Mouse (Mus musculus) kidney, postnatal 10 days (tissue): Measurements from ENCODE around the gene Mettl1.

Source experiments
- DNase-seq: peaks from one replicate; pipeline ENCODE4 v3.0.0; 2021; ENCODE audit warnings: mixed read lengths

The Mettl1 gene

GRCm38 (mm10) chr10:127041274-127041766 lies at the start of gene Mettl1, which contains the start of gene Eef1akmt3:
Gene Mettl1 (plus strand): TSS chr10:127041414.
Gene Eef1akmt3 (minus strand): TSS chr10:127041513.
- peak; percentile 64 for DNase-seq

- no peak for DNase-seq
Measured at GRCm38 (mm10) chr10:126991676-126992075, 49.5 kb upstream of the Mettl1 start.

GRCm38 (mm10) chr10:126993621-126994020 lies 47.6 kb upstream of the Mettl1 start:
- no peak for DNase-seq

- peak; percentile 59 for DNase-seq
Measured at GRCm38 (mm10) chr10:126997340-126998113, 43.7 kb upstream of the Mettl1 start.

GRCm38 (mm10) chr10:127000529-127000928 lies 40.7 kb upstream of the Mettl1 start, which contains the start of gene Avil:
Gene Avil (plus strand): TSS chr10:127000709.
- no peak for DNase-seq

GRCm38 (mm10) chr10:127001297-127001696 lies 39.9 kb upstream of the Mettl1 start:
- DNase-seq: no peak

- no peak for DNase-seq
Measured at GRCm38 (mm10) chr10:127002056-127002455, 39.2 kb upstream of the Mettl1 start.

GRCm38 (mm10) chr10:127002765-127003164 lies 38.4 kb upstream of the Mettl1 start:
- no peak for DNase-seq

GRCm38 (mm10) chr10:127003334-127003733 lies 37.9 kb upstream of the Mettl1 start:
- DNase-seq: no peak

- DNase-seq: no peak
Measured at GRCm38 (mm10) chr10:127003806-127004205, 37.4 kb upstream of the Mettl1 start.

GRCm38 (mm10) chr10:127016488-127016887 lies 24.7 kb upstream of the Mettl1 start:
- DNase-seq: peak; percentile 66

GRCm38 (mm10) chr10:127017071-127017470 lies 24.1 kb upstream of the Mettl1 start:
- no peak for DNase-seq

- DNase-seq: no peak
Measured at GRCm38 (mm10) chr10:127018422-127018821, 22.8 kb upstream of the Mettl1 start.

GRCm38 (mm10) chr10:127030336-127031296 lies 10.6 kb upstream of the Mettl1 start, which contains the start of gene Tsfm:
Gene Tsfm (minus strand): TSS chr10:127030840.
- peak; percentile 97 for DNase-seq

GRCm38 (mm10) chr10:127033301-127033741 lies 7.9 kb upstream of the Mettl1 start:
- peak; percentile 54 for DNase-seq

GRCm38 (mm10) chr10:127036273-127036672 lies 4.9 kb upstream of the Mettl1 start:
- DNase-seq: peak; percentile 65

GRCm38 (mm10) chr10:127037641-127038040 lies 3.6 kb upstream of the Mettl1 start:
- no peak for DNase-seq

GRCm38 (mm10) chr10:127040569-127041214 lies 522 bp upstream of the Mettl1 start:
- DNase-seq: peak; percentile 45

- DNase-seq: peak; percentile 94
Measured at GRCm38 (mm10) chr10:127041774-127042338, 642 bp downstream of the Mettl1 start.

- no peak for DNase-seq
Measured at GRCm38 (mm10) chr10:127042468-127043115, 1.4 kb downstream of the Mettl1 start.

- DNase-seq: peak; percentile 75
Measured at GRCm38 (mm10) chr10:127043187-127043586, 2.0 kb downstream of the Mettl1 start.

- no peak for DNase-seq
Measured at GRCm38 (mm10) chr10:127047954-127048353, 6.7 kb downstream of the Mettl1 start, which contains the start of gene Cyp27b1. Gene Cyp27b1 (plus strand): TSS chr10:127048250.
